Mouse (Mus musculus) ES-Bruce4 (cell line): ENCODE data around the gene Impad1. TPM values are rescaled to one million over a fixed set of nuclear protein-coding genes. Genes with fewer than 3 reads are reported as not detected.
A peak's percentile ranks its signal among the peaks of the same experiment; 100 is the strongest.

Experiments used
- H3K27ac ChIP-seq: 2 replicates; pipeline ENCODE4 v1.5.1; 2012; ENCODE audit warnings: low read length, inconsistent platforms; ENCODE audit not compliant: insufficient read depth
- H3K27me3 ChIP-seq: 2 replicates; pipeline ENCODE4 v1.6.1; 2012; ENCODE audit warnings: mild to moderate bottlenecking, low read length, inconsistent platforms; ENCODE audit not compliant: control insufficient read depth, poor library complexity, insufficient read depth, severe bottlenecking
- H3K36me3 ChIP-seq: 2 replicates; pipeline ENCODE4 v1.6.1; 2012; ENCODE audit warnings: inconsistent platforms, mild to moderate bottlenecking, low read length, moderate library complexity; ENCODE audit not compliant: control insufficient read depth, poor library complexity, insufficient read depth, severe bottlenecking
- H3K4me1 ChIP-seq: one replicate; pipeline ENCODE4 v1.8.1; 2011; ENCODE audit warnings: low read length; ENCODE audit not compliant: control insufficient read depth, insufficient read depth
- H3K4me3 ChIP-seq: 2 replicates; pipeline ENCODE4 v1.5.1; 2011; ENCODE audit warnings: low read depth, mild to moderate bottlenecking, low read length
- H3K9ac ChIP-seq: 2 replicates; pipeline ENCODE4 v1.6.1; 2012; ENCODE audit warnings: low read depth, mild to moderate bottlenecking, inconsistent platforms; ENCODE audit not compliant: poor library complexity, severe bottlenecking
- H3K9me3 ChIP-seq: replicated peaks from 2 replicates; pipeline ENCODE4 v1.6.1; 2012; ENCODE audit warnings: mild to moderate bottlenecking, low read length, inconsistent platforms; ENCODE audit not compliant: control insufficient read depth, poor library complexity, insufficient read depth, severe bottlenecking
- CTCF ChIP-seq: IDR thresholded peaks from one replicate; pipeline ENCODE4 v1.8.1; 2011; ENCODE audit warnings: low read depth, low read length
- EP300 ChIP-seq: IDR thresholded peaks from 2 replicates; pipeline ENCODE4 v1.6.1; 2011; ENCODE audit warnings: low read depth, low read length; ENCODE audit not compliant: insufficient read depth
- POLR2A ChIP-seq: IDR thresholded peaks from one replicate; pipeline ENCODE4 v1.8.1; 2011; ENCODE audit warnings: low read length; ENCODE audit not compliant: insufficient read depth
- polyA plus RNA-seq: library from polyadenylated mRNA; stranded (reverse); fragments of >200 nt; gene quantifications from 2 replicates; pipeline ENCODE4 v1.2.4, GENCODE M21; 2011; ENCODE audit warnings: low read depth; ENCODE audit not compliant: missing spikeins, insufficient read depth, insufficient read length

The Impad1 gene
- polyA plus RNA-seq: 68.5 and 75.1 TPM in 2 replicates

- H3K4me1 ChIP-seq: peaks cover 1% of the 10 kb centered on the region
- H3K4me3 ChIP-seq: peak within 1 kb of the TSS; percentile 81
- 0 out of 2 replicates have a peak, but pooled peaks cover 4% of the 10 kb centered on the region for H3K9me3 ChIP-seq
Observed at GRCm38 (mm10) chr4:4792992-4793834, at the start of gene Impad1. Impad1 (minus strand) TSS chr4:4793355.

GRCm38 (mm10) chr4:4840145-4840544, 47.0 kb upstream of the Impad1 start:
- no peaks in the 10 kb centered on the region; the same call in 1 of the 2 replicates for H3K27me3 ChIP-seq
- TF ChIP-seq CTCF (no peak), EP300 (no peak), POLR2A (no peak)

More at GRCm38 (mm10) chr4:4792992-4793834, at the start of gene Impad1:
- Histone ChIP-seq H3K27me3 (no peaks in the 10 kb centered on the region), H3K36me3 (no peaks in the 10 kb centered on the region), H3K27ac (no peak within 1 kb of the TSS), H3K9ac (peak within 1 kb of the TSS; percentile 90)
- TF ChIP-seq EP300 (no peak), POLR2A (peak; percentile 25)

GRCm38 (mm10) chr4:4833789-4834295, 40.7 kb upstream of the Impad1 start:
- no peak for TF ChIP-seq EP300
- no peak for TF ChIP-seq CTCF
- no peak for TF ChIP-seq POLR2A
- H3K27me3 ChIP-seq: no peaks in the 10 kb centered on the region; the same call in 1 of the 2 replicates
- no peaks in the 10 kb centered on the region for H3K36me3 ChIP-seq
- no peaks in the 10 kb centered on the region for H3K4me1 ChIP-seq
- H3K9me3 ChIP-seq: no peaks in the 10 kb centered on the region
- H3K9ac ChIP-seq: no peak overlapping the region
- H3K27ac ChIP-seq: no peak overlapping the region
- no peak overlapping the region for H3K4me3 ChIP-seq

More at GRCm38 (mm10) chr4:4840145-4840544, 47.0 kb upstream of the Impad1 start:
- no peak overlapping the region for H3K9ac ChIP-seq
- H3K4me1 ChIP-seq: no peaks in the 10 kb centered on the region
- H3K9me3 ChIP-seq: no peaks in the 10 kb centered on the region
- H3K4me3 ChIP-seq: no peak overlapping the region
- no peaks in the 10 kb centered on the region for H3K36me3 ChIP-seq
- H3K27ac ChIP-seq: no peak overlapping the region

GRCm38 (mm10) chr4:4828131-4828530, 35.0 kb upstream of the Impad1 start:
- H3K9me3 ChIP-seq: no peaks in the 10 kb centered on the region
- H3K36me3 ChIP-seq: no peaks in the 10 kb centered on the region
- TF ChIP-seq POLR2A: no peak
- no peak for TF ChIP-seq CTCF
- TF ChIP-seq EP300: no peak
- H3K27ac ChIP-seq: no peak overlapping the region
- H3K27me3 ChIP-seq: no peaks in the 10 kb centered on the region
- no peak overlapping the region for H3K4me3 ChIP-seq
- H3K4me1 ChIP-seq: no peaks in the 10 kb centered on the region
- no peak overlapping the region for H3K9ac ChIP-seq

GRCm38 (mm10) chr4:4822119-4822518, 29.0 kb upstream of the Impad1 start:
- Histone ChIP-seq H3K4me3 (no peak overlapping the region), H3K27ac (no peak overlapping the region), H3K9ac (no peak overlapping the region), H3K36me3 (no peaks in the 10 kb centered on the region), H3K4me1 (no peaks in the 10 kb centered on the region), H3K9me3 (no peaks in the 10 kb centered on the region), H3K27me3 (no peaks in the 10 kb centered on the region)
- TF ChIP-seq EP300 (no peak), CTCF (no peak), POLR2A (no peak)

GRCm38 (mm10) chr4:4792141-4792991, 789 bp downstream of the Impad1 start:
- no peaks in the 10 kb centered on the region; the same call in 1 of the 2 replicates for H3K36me3 ChIP-seq
- no peaks in the 10 kb centered on the region for H3K27me3 ChIP-seq
- H3K27ac ChIP-seq: no peak overlapping the region
- 0 out of 2 replicates have a peak, but pooled peaks cover 4% of the 10 kb centered on the region for H3K9me3 ChIP-seq
- TF ChIP-seq EP300 (no peak), CTCF (no peak), POLR2A (no peak)
- H3K4me1 ChIP-seq: peaks cover 1% of the 10 kb centered on the region
- peak overlapping the region; percentile 90 for H3K9ac ChIP-seq
- peak overlapping the region; percentile 81 for H3K4me3 ChIP-seq
